Mouse (Mus musculus): Measurements from ENCODE around the gene Hipk4.

DNA sequence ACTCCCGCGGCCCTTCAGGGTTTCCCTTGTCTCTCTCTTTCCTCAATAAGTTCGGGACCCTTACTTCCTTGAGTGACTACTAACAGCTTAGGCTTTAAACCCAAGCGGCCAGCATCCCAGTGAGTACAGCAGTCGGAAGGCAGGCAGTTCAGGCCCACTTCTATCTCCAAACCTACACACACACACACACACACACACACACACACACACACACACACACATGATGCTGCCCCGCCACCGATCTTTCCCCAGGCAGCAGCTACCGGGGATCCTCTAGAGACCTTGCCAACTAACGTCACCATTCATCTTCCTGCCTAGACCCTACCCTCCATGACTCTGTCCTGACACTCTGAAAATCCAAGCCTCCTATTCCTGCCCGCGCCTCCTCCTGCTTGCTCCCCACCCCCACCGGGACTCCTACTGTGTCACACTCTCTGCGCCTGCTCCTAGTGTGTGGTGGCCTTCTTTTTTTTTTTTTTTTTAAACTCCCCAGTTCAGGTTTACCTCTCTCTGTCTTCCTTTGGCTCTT lies 35.3 kb upstream of the Hipk4 start:
- TF ChIP-seq CTCF (conservative IDR thresholded peaks at IDR 0.05 in 1 of 2, IDR thresholded peaks at IDR 0.05 in 1 of 2; ENCODE audit: low read depth in 2 of 2, low read length in 2 of 2) (no peak), MAX (IDR thresholded peaks at IDR 0.05; ENCODE audit: low read length) (no peak), POLR2A (IDR thresholded peaks at IDR 0.05; ENCODE audit: low read depth, low read length) (no peak), EP300 (IDR thresholded peaks at IDR 0.05; ENCODE audit: low read length) (no peak), GABPA (IDR thresholded peaks at IDR 0.05; ENCODE audit: insufficient replicate concordance, low read depth, low read length) (no peak), RAD21 (IDR thresholded peaks at IDR 0.05; ENCODE audit: low read depth, low read length) (no peak), IRF4 (IDR thresholded peaks at IDR 0.05; ENCODE audit: low read depth, low read length) (no peak), UBTF (IDR thresholded peaks at IDR 0.05; ENCODE audit: low read depth, low read length) (no peak), MAZ (IDR thresholded peaks at IDR 0.05; ENCODE audit: low read depth, low read length) (no peak), ZC3H11A (IDR thresholded peaks at IDR 0.05; ENCODE audit: low read depth, low read length) (no peak), USF1 (IDR thresholded peaks at IDR 0.05; ENCODE audit: low read depth, low read length) (no peak), CHD1 (IDR thresholded peaks at IDR 0.05; ENCODE audit: low read depth, low read length) (no peak), ZNF384 (IDR thresholded peaks at IDR 0.05; ENCODE audit: low read depth, low read length) (peak; percentile 79), SIN3A (IDR thresholded peaks at IDR 0.05; ENCODE audit: low read length) (no peak)
